Mouse (Mus musculus): ENCODE measurements at regions not wholly inside any gene's neighbourhood (a gene's known extent, or its start where the extent isn't known, plus 50 kb on each side); places are given as distances from the start of the nearest gene placed in this dataset.

GRCm38 (mm10) chr11:84752007-84752406 is 67.3 kb downstream of the Mrm1 start:
- TF ChIP-seq MAX (IDR thresholded peaks at IDR 0.05; ENCODE audit: low read depth) (no peak), POLR2A (IDR thresholded peaks at IDR 0.05; ENCODE audit: insufficient read length, low read depth) (no peak), MYOG (IDR thresholded peaks at IDR 0.05; ENCODE audit: control insufficient read depth in 1 of 3, insufficient read depth in 1 of 3, insufficient read length in 2 of 3, low read depth in 2 of 3) (no peak)
